Mouse (Mus musculus): ENCODE results near the gene Enpp3. TPM values are rescaled to one million over a fixed set of nuclear protein-coding genes. Genes with fewer than 3 reads are reported as not detected.

Gene Enpp3
- polyA plus RNA-seq (2015; fragmentation: Nextera tagmentation; extraction: Ambion mirVana) = 1.6 and 2.1 TPM in 2 replicates

DNA sequence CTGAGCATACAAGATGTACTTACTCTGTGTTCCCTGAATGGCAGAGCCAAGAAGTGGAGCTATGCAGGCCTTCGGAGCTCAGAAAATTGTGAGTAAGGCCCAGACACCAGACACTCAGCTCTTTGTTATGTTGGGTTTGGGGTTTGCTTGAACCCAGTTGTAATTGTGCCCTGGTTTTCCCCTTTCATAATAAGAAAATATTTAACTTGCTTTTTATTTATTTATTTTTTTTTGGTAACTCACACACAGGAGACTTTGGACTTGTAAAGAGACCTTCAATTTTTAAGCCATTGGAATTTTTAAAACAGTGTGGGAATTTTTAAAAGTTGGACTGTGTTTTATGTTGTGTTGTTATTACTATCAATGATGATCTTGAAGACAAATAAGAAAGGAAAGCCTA lies at the start of gene Enpp3:
Gene Enpp3, minus strand, starts transcription at position 148 of the 400 bp plus-strand sequence.

DNA sequence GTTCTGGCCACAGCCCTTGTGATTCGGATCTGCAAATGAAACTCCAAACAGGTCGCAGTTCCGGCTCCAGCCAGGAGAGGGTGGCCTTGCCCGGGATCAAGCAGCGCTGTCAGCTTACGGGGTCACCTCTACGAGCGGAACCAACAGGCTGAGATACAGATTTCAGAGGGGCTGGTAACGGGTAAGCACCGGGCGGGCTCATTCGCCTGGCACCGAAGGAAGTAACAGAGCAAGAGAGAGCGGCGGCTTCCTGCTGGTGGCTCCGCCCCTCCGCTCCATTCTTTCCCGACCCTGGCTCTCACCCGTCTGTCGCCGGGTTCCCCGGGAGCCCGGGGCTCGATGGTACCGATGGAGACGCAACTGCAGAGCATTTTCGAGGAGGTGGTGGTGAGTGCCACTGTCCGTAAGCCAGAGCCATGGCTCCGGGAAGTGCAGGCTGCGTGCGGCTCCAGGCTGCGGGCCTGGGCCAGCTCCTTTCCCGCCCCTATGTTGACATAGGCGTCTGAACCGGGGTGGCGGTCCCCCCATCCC lies 27.2 kb upstream of the Enpp3 start, which contains the start of gene Med23:
Gene Med23, plus strand, starts transcription at position 227 of the 531 bp plus-strand sequence.

Other genes starting within 250 kb of the Enpp3 start
- 5.0 and 7.1 TPM in 2 replicates for gene Ccn2, start 247.4 kb downstream of the Enpp3 start, polyA plus RNA-seq (2015; fragmentation: Nextera tagmentation; extraction: Ambion mirVana)
- 4.2 and 4.8 TPM in 2 replicates for gene Enpp1, start 130.7 kb downstream of the Enpp3 start, polyA plus RNA-seq (2015; fragmentation: Nextera tagmentation; extraction: Ambion mirVana)
- 13.2 and 16.0 TPM in 2 replicates for gene Med23, start 27.2 kb upstream of the Enpp3 start, polyA plus RNA-seq (2015; fragmentation: Nextera tagmentation; extraction: Ambion mirVana)
- gene Arg1, start 84.7 kb upstream of the Enpp3 start, polyA plus RNA-seq (2015; fragmentation: Nextera tagmentation; extraction: Ambion mirVana) = 2.6 and 2.8 TPM in 2 replicates